Mouse (Mus musculus) liver, embryonic 15.5 days (tissue): Measurements from ENCODE around the gene Tsga10. TPM values are rescaled to one million over a fixed set of nuclear protein-coding genes. Genes with fewer than 3 reads are reported as not detected.
"Not testable (repeated sequence)": the region's sequence is repeated elsewhere in the genome, so short reads cannot be mapped to it uniquely, and the experiment has no call there.

Experiments
- ATAC-seq: fragments of 200-750 bp; cut with Nextera tagmentation; 2 replicates; pipeline ENCODE4 v1.8.0; 2017; ENCODE audit warnings: moderate number of reproducible peaks, mild to moderate bottlenecking, moderate library complexity; ENCODE audit not compliant: insufficient read depth
- H3K27ac ChIP-seq: fragments of 300-500 bp; sonication (generic); replicated peaks from 2 replicates; pipeline ENCODE4 v1.5.1; 2015; ENCODE audit warnings: mild to moderate bottlenecking, inconsistent platforms
- H3K27me3 ChIP-seq: fragments of 300-500 bp; sonication (generic); 2 replicates; pipeline ENCODE4 v1.6.1; 2015; ENCODE audit warnings: mild to moderate bottlenecking, inconsistent platforms
- H3K36me3 ChIP-seq: fragments of 300-500 bp; sonication (generic); replicated peaks from 2 replicates; pipeline ENCODE4 v1.6.1; 2015; ENCODE audit warnings: moderate library complexity, mild to moderate bottlenecking, inconsistent platforms
- H3K4me1 ChIP-seq: fragments of 300-500 bp; sonication (generic); replicated peaks from 2 replicates; pipeline ENCODE4 v1.6.1; 2015; ENCODE audit warnings: inconsistent platforms
- H3K4me2 ChIP-seq: fragments of 300-500 bp; sonication (generic); 2 replicates; pipeline ENCODE4 v1.6.1; 2015; ENCODE audit warnings: moderate library complexity, mild to moderate bottlenecking, inconsistent platforms
- H3K4me3 ChIP-seq: fragments of 300-500 bp; sonication (generic); replicated peaks from 2 replicates; pipeline ENCODE4 v1.5.1; 2015; ENCODE audit warnings: mild to moderate bottlenecking, inconsistent platforms
- H3K9ac ChIP-seq: fragments of 300-500 bp; sonication (generic); 2 replicates; pipeline ENCODE4 v1.6.1; 2015; ENCODE audit warnings: moderate library complexity, mild to moderate bottlenecking, inconsistent platforms
- H3K9me3 ChIP-seq: fragments of 300-500 bp; sonication (generic); replicated peaks from 2 replicates; pipeline ENCODE4 v1.6.1; 2016; ENCODE audit warnings: inconsistent platforms
- WGBS: fragments of 180-500 bp; shearing (Covaris S2); methylation state at CpG from one replicate; pipeline ENCODE4 v1.1.7; 2015; ENCODE audit warnings: mixed read lengths; ENCODE audit not compliant: insufficient replicate concordance; 5-methylcytosine and 5-hydroxymethylcytosine counted together
- polyA plus RNA-seq: library from polyadenylated mRNA; unstranded; fragments of >200 nt; fragmentation: Nextera tagmentation; extraction: Ambion mirVana; gene quantifications from 2 replicates; pipeline ENCODE4 v1.2.1, GENCODE M21; 2015

The Tsga10 gene
- polyA plus RNA-seq, 1 experiment from 2014 or later: 1.3 TPM

- Histone ChIP-seq H3K4me2 (peak within 1 kb of the TSS; percentile 70), H3K9ac (no peak within 1 kb of the TSS), H3K4me1 (peaks cover 3% of the 10 kb centered on the region; the same call in 1 of the 2 replicates), H3K9me3 (no peaks in the 10 kb centered on the region), H3K27ac (no peak within 1 kb of the TSS), H3K36me3 (no peaks in the 10 kb centered on the region), H3K27me3 (peaks cover 46% of the 10 kb centered on the region), H3K4me3 (peak within 1 kb of the TSS; percentile 53)
- 0 out of 2 replicates have a peak, but pooled peaks have one; percentile 12 for ATAC-seq
- under 1% methylated on average over 68 of the region's 69 CpGs for WGBS
Observed at GRCm38 (mm10) chr1:37719761-37720640, 146.2 kb downstream of the Tsga10 start, which contains the start of gene 2010300C02Rik. Gene 2010300C02Rik, minus strand, starts transcription at chr1:37720085.

GRCm38 (mm10) chr1:37719030-37719723, 147.1 kb downstream of the Tsga10 start:
- 9% methylated on average over 48 of the region's 49 CpGs for WGBS
- Histone ChIP-seq H3K4me2 (peak overlapping the region; percentile 70), H3K9me3 (no peaks in the 10 kb centered on the region), H3K4me3 (peak overlapping the region; percentile 53), H3K27ac (no peak overlapping the region), H3K36me3 (no peaks in the 10 kb centered on the region), H3K4me1 (peaks cover 3% of the 10 kb centered on the region; the same call in 1 of the 2 replicates), H3K27me3 (peaks cover 46% of the 10 kb centered on the region), H3K9ac (no peak overlapping the region)
- no peak for ATAC-seq

GRCm38 (mm10) chr1:37718516-37718915, 147.7 kb downstream of the Tsga10 start:
- peaks cover 46% of the 10 kb centered on the region for H3K27me3 ChIP-seq
- ATAC-seq: no peak
- no peaks in the 10 kb centered on the region for H3K36me3 ChIP-seq
- 43% methylated on average over 7 of the region's 7 CpGs for whole genome bisulfite sequencing
- H3K4me3 ChIP-seq: no peak overlapping the region
- no peaks in the 10 kb centered on the region for H3K9me3 ChIP-seq
- H3K4me1 ChIP-seq: peaks cover 3% of the 10 kb centered on the region; the same call in 1 of the 2 replicates
- H3K4me2 ChIP-seq: no peak overlapping the region
- H3K27ac ChIP-seq: no peak overlapping the region
- no peak overlapping the region for H3K9ac ChIP-seq

- Histone ChIP-seq H3K4me1 (peaks cover 3% of the 10 kb centered on the region; the same call in 1 of the 2 replicates), H3K4me3 (no peak overlapping the region), H3K9ac (no peak overlapping the region), H3K9me3 (no peaks in the 10 kb centered on the region), H3K27me3 (peaks cover 46% of the 10 kb centered on the region), H3K4me2 (no peak overlapping the region), H3K36me3 (no peaks in the 10 kb centered on the region), H3K27ac (no peak overlapping the region)
- 51% methylated on average over 14 of the region's 14 CpGs for WGBS
- no peak for ATAC-seq
Observed at GRCm38 (mm10) chr1:37717415-37718195, 148.6 kb downstream of the Tsga10 start.

GRCm38 (mm10) chr1:37712357-37712737, 153.9 kb downstream of the Tsga10 start:
- not testable (repeated sequence) for H3K27me3 ChIP-seq, H3K4me3 ChIP-seq, H3K9me3 ChIP-seq, ATAC-seq, H3K9ac ChIP-seq, H3K4me1 ChIP-seq, H3K27ac ChIP-seq, H3K36me3 ChIP-seq, H3K4me2 ChIP-seq
- WGBS: 27% methylated on average over 4 of the region's 4 CpGs

- Histone ChIP-seq H3K4me3 (no peak overlapping the region), H3K4me1 (no peaks in the 10 kb centered on the region), H3K4me2 (no peak overlapping the region), H3K36me3 (no peaks in the 10 kb centered on the region), H3K9me3 (no peaks in the 10 kb centered on the region), H3K27me3 (no peaks in the 10 kb centered on the region), H3K27ac (no peak overlapping the region), H3K9ac (no peak overlapping the region)
- 62% methylated on average over 10 of the region's 10 CpGs for WGBS
- ATAC-seq: no peak
Observed at GRCm38 (mm10) chr1:37711596-37712356, 154.5 kb downstream of the Tsga10 start.

- Histone ChIP-seq H3K4me1 (no peaks in the 10 kb centered on the region), H3K4me3 (no peak overlapping the region), H3K9ac (no peak overlapping the region), H3K36me3 (no peaks in the 10 kb centered on the region), H3K27ac (no peak overlapping the region), H3K9me3 (no peaks in the 10 kb centered on the region), H3K27me3 (no peaks in the 10 kb centered on the region), H3K4me2 (no peak overlapping the region)
- 62% methylated on average over 5 of the region's 5 CpGs for WGBS
- no peak for ATAC-seq
Observed at GRCm38 (mm10) chr1:37711082-37711481, 155.1 kb downstream of the Tsga10 start.

GRCm38 (mm10) chr1:37709736-37710135, 156.5 kb downstream of the Tsga10 start:
- no peak overlapping the region for H3K4me2 ChIP-seq
- no peak overlapping the region for H3K27ac ChIP-seq
- no peaks in the 10 kb centered on the region for H3K9me3 ChIP-seq
- no peaks in the 10 kb centered on the region for H3K4me1 ChIP-seq
- H3K4me3 ChIP-seq: no peak overlapping the region
- ATAC-seq: no peak
- WGBS: 73% methylated on average over 8 of the region's 8 CpGs
- H3K9ac ChIP-seq: no peak overlapping the region
- no peaks in the 10 kb centered on the region for H3K27me3 ChIP-seq
- H3K36me3 ChIP-seq: no peaks in the 10 kb centered on the region

GRCm38 (mm10) chr1:37708270-37708955, 157.8 kb downstream of the Tsga10 start:
- Histone ChIP-seq H3K9ac (no peak overlapping the region), H3K4me1 (no peaks in the 10 kb centered on the region), H3K4me2 (no peak overlapping the region), H3K36me3 (no peaks in the 10 kb centered on the region), H3K9me3 (no peaks in the 10 kb centered on the region), H3K4me3 (no peak overlapping the region), H3K27me3 (no peaks in the 10 kb centered on the region), H3K27ac (no peak overlapping the region)
- WGBS: 65% methylated on average over 6 of the region's 6 CpGs
- ATAC-seq: no peak
